Mouse (Mus musculus): Measurements from ENCODE around the gene Frmd4b. TPM values are rescaled to one million over a fixed set of nuclear protein-coding genes. Genes with fewer than 3 reads are reported as not detected.
"Not testable (repeated sequence)": the region's sequence is repeated elsewhere in the genome, so short reads cannot be mapped to it uniquely, and the experiment has no call there.

The Frmd4b gene
- total and polyA plus RNA-seq, 3 experiments, result 7.3 to 18.1 (median 11.9) TPM

GRCm38 (mm10) chr6:97370947-97371346, 246.4 kb downstream of the Frmd4b start:
- Histone ChIP-seq H3K9ac (ENCODE audit: low read depth, low read length) (no peak overlapping the region), H3K4me3 (no peak overlapping the region), H3K27ac (no peak overlapping the region), H3K79me2 (replicated peaks; ENCODE audit: control insufficient read depth, insufficient read depth, low read length) (no peaks in the 10 kb centered on the region), H3K4me1 (ENCODE audit: control insufficient read depth, insufficient read depth, low read length) (no peaks in the 10 kb centered on the region), H3K27me3 (ENCODE audit: control insufficient read depth, insufficient read depth, low read length) (no peaks in the 10 kb centered on the region), H3K36me3 (ENCODE audit: control insufficient read depth, insufficient read depth, low read length) (no peaks in the 10 kb centered on the region)
- TF ChIP-seq EP300 (IDR thresholded peaks at IDR 0.05; ENCODE audit: insufficient read depth, low read depth, low read length), result no peak
- TF ChIP-seq CTCF (IDR thresholded peaks at IDR 0.05), result no peak
- TF ChIP-seq POLR2A (IDR thresholded peaks at IDR 0.05; ENCODE audit: insufficient read depth, low read depth, low read length), result no peak
- intact Hi-C loops (cut with DNase I), result no loop called here
- WGBS, result 81% methylated on average over 2 of the region's 2 CpGs
- no peak for DNase-seq

DNA sequence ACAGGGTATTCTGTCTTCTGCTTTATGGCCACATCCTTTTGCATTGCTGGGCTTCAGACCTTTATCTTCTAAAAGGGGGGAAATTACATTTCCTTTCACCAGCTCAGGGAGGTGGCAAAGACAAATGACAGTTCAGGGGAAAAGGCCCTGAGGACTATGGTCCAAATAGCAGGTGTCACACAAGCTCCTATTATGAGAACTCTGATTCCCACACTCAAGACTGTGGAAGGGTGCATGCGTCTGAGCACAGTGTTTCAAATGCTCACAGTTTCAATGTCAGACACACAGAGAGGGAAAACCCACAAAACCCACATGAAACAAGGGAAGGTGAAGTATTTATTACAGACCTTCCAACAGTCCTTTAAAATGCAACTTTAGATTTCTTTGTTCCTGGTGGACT, 246.9 kb downstream of the Frmd4b start:
- DNase-seq, result no peak
- 93% methylated on average over 1 of the region's 1 CpGs for WGBS
- Histone ChIP-seq H3K27ac (no peak overlapping the region), H3K4me3 (no peak overlapping the region), H3K4me1 (ENCODE audit: control insufficient read depth, insufficient read depth, low read length) (no peaks in the 10 kb centered on the region), H3K79me2 (replicated peaks; ENCODE audit: control insufficient read depth, insufficient read depth, low read length) (no peaks in the 10 kb centered on the region), H3K36me3 (ENCODE audit: control insufficient read depth, insufficient read depth, low read length) (no peaks in the 10 kb centered on the region), H3K9ac (ENCODE audit: low read depth, low read length) (no peak overlapping the region), H3K27me3 (ENCODE audit: control insufficient read depth, insufficient read depth, low read length) (no peaks in the 10 kb centered on the region)
- no peak for TF ChIP-seq POLR2A (IDR thresholded peaks at IDR 0.05; ENCODE audit: insufficient read depth, low read depth, low read length)
- no peak for TF ChIP-seq CTCF (IDR thresholded peaks at IDR 0.05)
- TF ChIP-seq EP300 (IDR thresholded peaks at IDR 0.05; ENCODE audit: insufficient read depth, low read depth, low read length), result no peak
- intact Hi-C loops (cut with DNase I), result no loop called here

DNA sequence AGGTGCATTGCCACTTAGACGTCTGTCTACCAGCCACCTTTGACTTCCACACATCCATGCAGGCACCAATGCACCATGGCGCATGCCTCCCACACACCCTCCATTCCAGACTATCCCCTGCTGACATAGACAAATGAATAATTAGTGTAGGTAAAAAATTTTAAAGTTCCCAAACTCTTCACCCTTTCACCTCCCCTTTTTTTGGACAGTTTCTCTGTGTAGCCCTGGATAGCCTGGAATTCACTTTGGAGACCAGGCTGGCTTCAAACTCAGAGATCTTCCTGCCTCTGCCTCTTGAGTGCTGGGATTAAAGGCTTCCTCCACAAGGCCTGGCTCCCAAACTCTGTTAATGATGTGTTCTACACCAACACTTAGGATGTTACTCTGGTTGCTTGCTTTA, 253.5 kb downstream of the Frmd4b start:
- no peaks in the 10 kb centered on the region for H3K36me3 ChIP-seq (ENCODE audit: control insufficient read depth, insufficient read depth, low read length)
- DNase-seq, result no peak
- no peaks in the 10 kb centered on the region for H3K27me3 ChIP-seq (ENCODE audit: control insufficient read depth, insufficient read depth, low read length)
- H3K4me1 ChIP-seq (ENCODE audit: control insufficient read depth, insufficient read depth, low read length), result no peaks in the 10 kb centered on the region
- 86% methylated on average over 2 of the region's 2 CpGs for WGBS
- no peak overlapping the region for H3K4me3 ChIP-seq
- no peak overlapping the region for H3K9ac ChIP-seq (ENCODE audit: low read depth, low read length)
- no peaks in the 10 kb centered on the region for H3K79me2 ChIP-seq (replicated peaks; ENCODE audit: control insufficient read depth, insufficient read depth, low read length)
- TF ChIP-seq CTCF (IDR thresholded peaks at IDR 0.05), result no peak
- no peak for TF ChIP-seq POLR2A (IDR thresholded peaks at IDR 0.05; ENCODE audit: insufficient read depth, low read depth, low read length)
- TF ChIP-seq EP300 (IDR thresholded peaks at IDR 0.05; ENCODE audit: insufficient read depth, low read depth, low read length), result no peak
- intact Hi-C loops (cut with DNase I), result no loop called here
- H3K27ac ChIP-seq, result no peak overlapping the region

DNA sequence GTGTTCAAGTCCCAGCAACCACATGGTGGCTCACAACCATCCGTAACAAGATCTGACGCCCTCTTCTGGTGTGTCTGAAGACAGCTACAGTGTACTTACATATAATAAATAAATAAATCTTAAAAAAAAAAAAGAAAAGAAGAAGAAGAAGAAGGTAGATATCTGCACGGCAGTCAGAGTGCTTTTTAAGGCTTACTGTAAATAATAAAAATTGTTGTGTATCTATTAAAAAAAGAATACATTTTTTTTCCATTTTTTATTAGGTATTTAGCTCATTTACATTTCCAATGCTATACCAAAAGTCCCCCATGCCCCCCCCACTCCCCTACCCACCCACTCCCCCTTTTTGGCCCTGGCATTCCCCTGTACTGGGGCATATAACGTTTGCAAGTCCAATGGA, 259.7 kb downstream of the Frmd4b start:
- H3K79me2 ChIP-seq (replicated peaks; ENCODE audit: control insufficient read depth, insufficient read depth, low read length); DNase-seq; H3K4me1 ChIP-seq (ENCODE audit: control insufficient read depth, insufficient read depth, low read length); H3K27ac ChIP-seq; H3K27me3 ChIP-seq (ENCODE audit: control insufficient read depth, insufficient read depth, low read length); intact Hi-C loops (cut with DNase I); H3K9ac ChIP-seq (ENCODE audit: low read depth, low read length); H3K4me3 ChIP-seq; H3K36me3 ChIP-seq (ENCODE audit: control insufficient read depth, insufficient read depth, low read length): not testable (repeated sequence)
- 95% methylated on average over 4 of the region's 4 CpGs for WGBS

DNA sequence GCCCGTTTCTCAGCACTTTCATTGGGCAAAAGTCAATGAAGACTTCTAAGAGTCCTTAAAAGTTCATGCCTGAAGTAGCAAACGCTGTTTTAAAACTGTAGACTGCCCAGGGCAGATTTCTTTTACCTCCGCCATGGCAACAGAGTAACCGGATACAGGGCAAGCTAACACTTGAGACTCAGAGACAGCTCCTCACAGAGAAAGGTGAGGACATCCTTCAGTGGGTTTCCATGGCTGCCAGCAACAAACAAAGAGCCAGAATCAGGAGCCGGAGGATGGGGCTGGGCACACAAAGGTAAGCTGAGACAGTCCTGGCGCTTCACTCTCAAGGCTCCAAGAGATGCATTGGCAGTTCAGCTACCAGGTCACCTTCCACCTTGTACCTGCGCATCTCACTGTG, 260.7 kb downstream of the Frmd4b start:
- Histone ChIP-seq H3K4me3 (no peak overlapping the region), H3K36me3 (ENCODE audit: control insufficient read depth, insufficient read depth, low read length) (no peaks in the 10 kb centered on the region), H3K27me3 (ENCODE audit: control insufficient read depth, insufficient read depth, low read length) (no peaks in the 10 kb centered on the region), H3K4me1 (ENCODE audit: control insufficient read depth, insufficient read depth, low read length) (no peaks in the 10 kb centered on the region; the same call in 1 of the 2 replicates), H3K9ac (ENCODE audit: low read depth, low read length) (no peak overlapping the region), H3K27ac (no peak overlapping the region), H3K79me2 (replicated peaks; ENCODE audit: control insufficient read depth, insufficient read depth, low read length) (no peaks in the 10 kb centered on the region)
- no peak for DNase-seq
- intact Hi-C loops (cut with DNase I), result no loop called here
- WGBS, result 86% methylated on average over 7 of the region's 7 CpGs
- TF ChIP-seq EP300 (IDR thresholded peaks at IDR 0.05; ENCODE audit: insufficient read depth, low read depth, low read length) (no peak), CTCF (IDR thresholded peaks at IDR 0.05) (no peak), POLR2A (IDR thresholded peaks at IDR 0.05; ENCODE audit: insufficient read depth, low read depth, low read length) (no peak)

DNA sequence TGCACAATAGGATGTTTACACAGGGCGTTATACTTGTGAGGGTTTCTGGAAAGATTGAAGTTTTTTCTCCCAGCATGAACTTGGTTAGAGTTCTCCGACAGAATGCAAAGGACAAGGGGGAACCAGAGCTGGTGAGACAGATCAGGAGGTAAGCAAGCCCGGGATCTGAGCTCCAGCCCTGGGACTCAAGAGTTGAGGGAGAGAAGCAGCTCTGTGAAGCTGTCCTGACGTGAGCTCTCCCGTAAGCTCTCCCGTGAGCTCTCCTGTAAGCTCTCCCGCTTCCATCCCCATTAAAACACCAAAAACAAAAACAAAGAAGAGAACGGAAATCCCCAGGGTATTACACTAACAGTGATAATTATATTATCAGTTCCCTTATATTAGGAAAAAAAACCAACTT, 262.2 kb downstream of the Frmd4b start:
- Histone ChIP-seq H3K27me3 (ENCODE audit: control insufficient read depth, insufficient read depth, low read length) (no peaks in the 10 kb centered on the region), H3K9ac (ENCODE audit: low read depth, low read length) (no peak overlapping the region), H3K4me1 (ENCODE audit: control insufficient read depth, insufficient read depth, low read length) (no peaks in the 10 kb centered on the region; the same call in 1 of the 2 replicates), H3K27ac (no peak overlapping the region), H3K4me3 (no peak overlapping the region), H3K79me2 (replicated peaks; ENCODE audit: control insufficient read depth, insufficient read depth, low read length) (no peaks in the 10 kb centered on the region), H3K36me3 (ENCODE audit: control insufficient read depth, insufficient read depth, low read length) (no peaks in the 10 kb centered on the region)
- TF ChIP-seq CTCF (IDR thresholded peaks at IDR 0.05), result no peak
- TF ChIP-seq EP300 (IDR thresholded peaks at IDR 0.05; ENCODE audit: insufficient read depth, low read depth, low read length), result no peak
- TF ChIP-seq POLR2A (IDR thresholded peaks at IDR 0.05; ENCODE audit: insufficient read depth, low read depth, low read length), result no peak
- WGBS, result 45% methylated on average over 8 of the region's 8 CpGs
- intact Hi-C loops (cut with DNase I), result no loop called here
- no peak for DNase-seq
